Mouse (Mus musculus) kidney, postnatal 14 days (tissue): ENCODE results near the gene Hivep3.
A peak's percentile ranks its signal among the peaks of the same experiment; 100 is the strongest.

Experiments
- DNase-seq: peaks from one replicate; pipeline ENCODE4 v3.0.0; 2022; ENCODE audit warnings: mixed read lengths

Hivep3 gene

DNA sequence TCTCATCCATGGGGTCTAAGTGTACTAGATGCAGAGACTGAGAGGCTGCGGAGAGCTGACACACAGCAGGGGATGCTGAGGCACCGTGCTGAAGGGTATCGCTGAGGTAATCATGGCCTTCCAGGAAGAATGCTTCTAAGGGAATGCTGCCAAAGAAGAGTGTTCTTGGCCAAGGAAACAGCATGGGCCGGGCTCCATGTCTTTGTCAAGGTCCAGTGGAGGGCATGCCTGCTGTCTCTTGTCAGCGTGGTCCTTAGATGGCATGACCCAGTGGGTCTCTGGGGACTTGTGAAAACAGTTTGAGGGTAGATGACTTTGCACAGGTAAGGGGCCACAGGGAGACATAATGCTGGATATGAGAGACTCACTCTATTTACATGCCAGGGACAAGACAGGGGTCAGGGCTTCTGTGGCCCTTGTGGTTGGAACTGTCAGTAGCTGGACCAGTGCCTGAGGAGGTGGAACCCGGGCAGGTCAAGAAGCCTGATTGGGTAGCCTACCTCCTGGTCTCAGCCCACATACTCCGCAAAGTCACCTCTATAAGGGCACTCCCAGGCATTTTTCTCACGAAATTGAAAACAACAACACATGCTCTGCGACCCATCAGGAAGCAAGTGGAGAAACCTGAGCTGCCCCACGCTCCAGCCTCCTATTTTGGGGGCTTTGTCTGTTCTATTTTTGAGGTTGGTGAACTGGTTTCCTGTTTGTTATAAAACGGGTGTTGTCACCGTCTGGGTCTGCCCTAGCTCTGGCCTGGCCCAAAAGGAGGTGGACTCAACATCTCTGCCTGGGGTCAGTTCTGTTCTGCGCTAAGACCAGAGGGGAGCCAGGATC is 177.7 kb downstream of the Hivep3 start:
- no peak for DNase-seq

- DNase-seq = no peak
These were observed 178.6 kb downstream of the Hivep3 start for GRCm38 (mm10) chr4:119912216-119912615.

- no peak for DNase-seq
These were observed 180.6 kb downstream of the Hivep3 start for GRCm38 (mm10) chr4:119914194-119914593.

DNA sequence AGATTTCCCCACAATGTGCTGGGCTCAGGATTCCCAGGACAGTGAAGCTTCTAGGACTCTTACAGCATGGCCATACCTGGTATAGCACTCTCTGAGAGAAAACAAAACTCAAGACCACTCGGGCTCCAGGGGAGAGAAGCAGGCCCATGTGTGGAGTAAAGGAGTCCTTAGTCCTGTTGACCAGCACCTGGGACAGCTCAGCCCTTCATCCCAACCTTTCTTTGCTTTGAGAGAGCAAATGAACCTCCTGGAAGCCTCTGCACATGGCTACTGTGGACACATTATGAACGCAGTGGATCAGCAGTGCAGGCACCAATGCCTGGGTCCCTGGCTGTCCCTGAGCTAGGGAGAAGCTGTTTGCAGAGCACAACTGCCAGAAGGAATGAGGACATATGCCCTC is 181.5 kb downstream of the Hivep3 start:
- no peak for DNase-seq

DNA sequence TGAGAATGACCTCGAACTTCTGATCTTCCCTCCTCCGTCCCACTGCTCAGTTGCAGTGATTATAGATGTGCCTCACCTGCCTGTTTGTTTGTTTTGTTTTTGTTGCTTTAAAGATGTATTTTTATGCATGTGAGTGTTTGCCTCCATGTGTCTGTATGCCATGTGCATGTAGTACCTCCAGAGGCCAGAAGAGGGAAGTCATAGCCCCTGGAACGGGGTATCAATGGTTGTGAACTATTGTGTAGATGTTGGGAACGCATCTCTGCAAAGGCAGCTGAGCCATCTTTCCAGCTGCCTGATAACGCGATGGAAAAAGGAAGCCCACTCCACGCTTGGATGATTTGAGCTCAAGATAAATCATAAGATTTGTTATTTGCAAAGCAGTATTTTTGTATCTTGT is 183.9 kb downstream of the Hivep3 start:
- peak; percentile 32 for DNase-seq

DNA sequence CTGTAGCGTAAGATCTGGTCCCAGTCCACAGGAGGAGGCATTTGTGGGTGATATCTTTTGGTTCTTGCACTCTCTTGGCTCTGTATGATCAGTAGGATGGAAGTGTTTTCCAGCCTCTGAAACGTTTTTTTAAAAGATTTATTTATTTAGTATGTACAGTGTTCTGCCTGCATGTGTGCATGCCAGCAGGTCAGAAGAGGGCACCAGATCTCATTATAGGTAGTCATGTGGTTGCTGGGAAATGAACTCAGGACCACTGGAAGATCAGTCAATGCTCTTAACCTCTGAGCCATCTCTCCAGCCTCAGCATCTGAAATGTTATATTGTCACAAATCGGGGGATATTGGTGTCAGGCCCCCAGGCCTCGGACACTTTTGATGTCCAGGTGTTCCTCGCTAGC is 185.8 kb downstream of the Hivep3 start:
- no peak for DNase-seq

GRCm38 (mm10) chr4:119921022-119921717 is 187.6 kb downstream of the Hivep3 start:
- DNase-seq = no peak

GRCm38 (mm10) chr4:119921723-119922266 is 188.2 kb downstream of the Hivep3 start:
- DNase-seq = no peak

GRCm38 (mm10) chr4:119922945-119923344 is 189.4 kb downstream of the Hivep3 start:
- DNase-seq = no peak

DNA sequence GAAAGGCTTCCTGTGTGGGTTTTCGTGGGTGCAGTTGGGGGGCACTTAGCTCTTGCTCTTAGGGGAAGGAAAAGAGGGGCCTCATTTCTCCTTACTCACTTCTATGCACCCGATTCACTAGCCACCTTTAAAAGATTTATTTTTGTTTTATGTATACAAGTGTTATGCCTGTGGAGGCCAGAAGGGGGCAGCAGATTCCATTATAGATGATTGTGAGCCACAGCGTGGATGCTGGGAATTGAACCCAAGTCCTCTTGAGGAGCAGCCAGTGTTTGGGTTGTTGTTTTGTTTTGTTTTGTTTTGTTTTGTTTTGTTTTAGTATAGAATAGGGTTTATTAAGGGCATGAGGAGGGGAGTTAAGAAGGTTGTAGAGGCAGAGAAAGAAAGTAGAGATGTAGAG is 189.8 kb downstream of the Hivep3 start:
- no peak for DNase-seq

GRCm38 (mm10) chr4:119925052-119925451 is 191.5 kb downstream of the Hivep3 start:
- no peak for DNase-seq

GRCm38 (mm10) chr4:119931923-119932322 is 198.3 kb downstream of the Hivep3 start:
- peak; percentile 22 for DNase-seq

GRCm38 (mm10) chr4:119932549-119933257 is 199.1 kb downstream of the Hivep3 start:
- peak; percentile 12 for DNase-seq

DNA sequence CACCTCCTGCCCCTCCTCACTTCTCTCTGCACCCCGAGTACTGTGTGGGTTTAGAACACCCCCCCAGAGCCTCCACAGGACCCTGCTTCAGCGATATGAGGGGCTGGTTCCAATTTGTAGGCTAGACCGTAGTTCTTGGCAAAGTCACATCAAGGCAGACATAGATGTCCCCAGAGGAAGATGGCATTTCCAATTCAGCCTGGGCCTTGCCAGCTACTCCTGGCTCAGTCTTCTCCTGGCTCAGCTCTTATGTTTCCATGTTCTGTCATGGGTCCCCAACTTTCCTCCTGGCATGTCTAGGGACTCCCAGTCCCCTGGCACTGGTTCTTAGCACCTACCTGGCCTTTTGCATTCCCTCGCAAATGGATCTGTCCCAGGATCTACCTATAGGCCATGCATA is 201.3 kb downstream of the Hivep3 start:
- no peak for DNase-seq

DNA sequence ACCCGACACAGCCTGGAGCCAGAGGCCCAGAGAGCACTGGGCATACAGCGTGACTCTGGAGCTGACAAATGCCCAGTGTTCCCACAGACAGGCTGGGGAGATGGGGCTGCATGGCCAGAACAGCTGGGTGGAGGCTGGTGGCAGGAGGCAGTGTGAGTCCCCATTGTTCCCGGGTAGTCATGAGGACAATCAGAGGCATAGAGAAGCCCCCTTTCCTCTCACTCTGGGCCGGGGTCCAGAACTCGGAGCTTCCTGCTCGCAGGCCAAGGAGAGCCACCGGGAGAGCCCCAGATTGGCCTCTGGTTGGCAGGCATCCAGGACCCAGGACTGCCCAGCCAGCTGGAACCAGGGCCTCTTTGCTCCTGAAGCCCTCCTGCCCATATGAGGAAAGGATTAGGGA is 204.3 kb downstream of the Hivep3 start:
- peak; percentile 79 for DNase-seq

GRCm38 (mm10) chr4:119938518-119938917 is 204.9 kb downstream of the Hivep3 start:
- peak; percentile 40 for DNase-seq

DNA sequence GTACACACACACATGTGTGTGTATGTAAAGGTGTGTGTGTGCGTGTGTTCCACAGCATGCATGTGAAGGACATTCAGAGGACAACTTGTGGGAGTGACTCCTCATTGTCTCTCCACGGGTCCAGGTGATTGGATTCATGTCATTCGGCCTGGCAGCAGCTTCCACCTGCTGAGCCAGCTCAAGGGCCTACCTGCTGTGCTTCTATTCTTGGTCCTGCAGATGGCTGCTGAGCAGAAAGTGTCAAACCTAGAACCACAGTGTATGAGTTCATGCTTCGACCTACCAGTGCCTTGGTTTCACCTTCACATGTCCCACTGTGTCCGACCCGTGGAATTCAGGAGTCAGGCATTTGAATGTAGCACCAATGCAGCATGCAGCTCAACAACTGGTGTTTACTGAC is 206.2 kb downstream of the Hivep3 start:
- no peak for DNase-seq

DNA sequence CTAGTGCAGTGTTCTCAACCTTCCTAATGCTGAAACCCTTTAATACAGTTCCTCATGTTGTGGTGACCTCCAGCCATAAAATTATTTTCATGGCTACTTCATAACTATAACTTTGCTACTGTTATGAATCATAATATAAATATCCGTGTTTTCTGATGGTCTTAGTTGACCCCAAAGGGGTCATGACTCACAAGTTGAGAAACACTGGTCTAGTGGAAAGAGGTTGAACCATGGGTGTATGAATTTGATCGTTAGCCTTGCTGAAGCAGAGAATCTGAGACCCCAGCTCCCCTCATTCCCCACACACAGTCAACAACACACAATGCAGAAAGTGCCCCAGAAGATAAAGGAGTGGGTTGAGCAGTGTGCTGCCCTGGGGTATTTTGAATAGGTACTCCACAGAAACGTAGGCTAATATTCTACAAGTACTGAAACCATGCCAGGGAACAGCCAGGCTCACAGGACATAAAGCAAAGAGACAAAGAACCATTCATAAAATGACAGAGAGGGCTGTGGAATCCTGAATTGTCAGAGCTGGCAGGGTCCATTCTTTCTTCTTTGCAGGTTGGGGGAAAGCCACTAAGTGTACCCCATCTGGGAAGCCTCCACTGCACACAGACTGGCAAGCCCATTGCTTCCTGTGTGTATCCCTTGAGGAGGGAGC is 212.8 kb downstream of the Hivep3 start:
- no peak for DNase-seq

GRCm38 (mm10) chr4:119947232-119948162 is 213.9 kb downstream of the Hivep3 start:
- no peak for DNase-seq

GRCm38 (mm10) chr4:119948406-119948805 is 214.8 kb downstream of the Hivep3 start:
- no peak for DNase-seq

DNA sequence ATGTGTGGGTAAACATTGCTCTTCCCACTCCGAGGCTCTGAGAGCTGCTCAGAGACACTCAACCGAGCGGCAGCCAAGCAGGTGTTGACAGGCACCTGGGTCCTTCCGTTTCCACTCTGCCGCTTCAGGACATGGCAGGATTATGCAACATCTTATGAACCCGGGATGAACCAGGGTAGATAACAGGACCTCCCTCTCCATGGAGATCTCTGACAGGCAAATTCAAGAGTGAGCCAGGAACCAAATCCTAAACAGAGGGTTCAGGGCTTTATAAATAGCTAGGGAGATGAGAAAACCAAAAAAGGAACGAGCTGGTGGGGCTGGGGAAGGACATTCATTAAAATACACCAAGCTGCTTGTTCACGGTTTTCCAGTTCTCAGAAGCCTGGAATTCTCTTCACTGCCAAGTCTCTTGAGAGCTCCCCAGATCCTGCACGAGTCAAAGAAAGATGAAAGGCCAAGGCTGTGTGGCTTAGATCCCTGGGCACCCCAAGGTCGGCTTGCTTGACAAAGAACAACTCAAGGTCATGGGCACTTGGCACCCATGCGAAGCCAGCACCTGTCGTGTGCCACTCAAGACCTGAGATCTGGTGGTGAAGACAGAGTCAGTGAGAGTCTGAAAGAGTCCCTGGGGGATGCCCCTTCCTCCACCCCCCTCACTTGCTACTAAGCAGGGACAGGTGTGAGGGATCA is 215.5 kb downstream of the Hivep3 start:
- no peak for DNase-seq
